In the genomic region with DNA sequence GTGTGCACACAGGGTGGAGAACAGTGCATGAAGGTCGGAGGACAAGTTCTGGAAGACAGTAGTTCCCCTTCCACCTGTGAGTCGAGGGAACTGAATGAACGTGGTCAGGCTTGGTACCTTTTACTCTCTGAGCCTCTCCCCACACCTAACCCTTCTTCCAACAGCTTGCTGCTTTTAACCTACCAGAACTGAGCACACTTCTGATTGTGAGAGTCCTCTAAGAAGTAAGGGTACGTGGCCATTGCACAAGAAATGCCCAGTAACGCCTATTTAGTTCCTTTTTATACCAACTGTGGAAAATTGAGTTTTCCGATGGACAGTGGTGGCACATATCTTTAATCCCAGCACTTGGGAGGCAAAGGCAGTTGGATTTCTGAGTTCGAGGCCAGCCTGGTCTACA, we compare ENCODE assay signal across 22 mouse cellular contexts. TPM values are rescaled to one million over a fixed set of nuclear protein-coding genes. Genes with fewer than 3 reads are reported as not detected.
DNase-seq lines count a peak whose midpoint lies in the region; ATAC-seq and TF ChIP-seq lines count a peak whose summit lies in the region.
"Had no signal": no experiment of that assay in that cellular context is flagged by ENCODE, and none has a peak within 500 bp of the region (broad histone marks: within the 10 kb centered on the region; RNA-seq: fewer than 3 reads in every experiment).

No protein-coding gene starts in this region.

- WGBS in cerebellum, adult 2 months = 43% methylated on average over 7 of the region's 7 CpGs
- WGBS in heart, embryonic 10.5 days = 88% methylated on average over 7 of the region's 7 CpGs
- WGBS in intestine, postnatal 0 days = 78% methylated on average over 7 of the region's 7 CpGs

- no peaks in the 10 kb centered on the region for H3K27me3 ChIP-seq in cerebellum, adult 2 months (ENCODE audit: control insufficient read depth, insufficient read depth, low read length)
- no peaks in the 10 kb centered on the region for H3K27me3 ChIP-seq in heart, embryonic 10.5 days (ENCODE audit: insufficient read depth, poor library complexity, severe bottlenecking)
- no peaks in the 10 kb centered on the region for H3K27me3 ChIP-seq in intestine, postnatal 0 days (replicated peaks; ENCODE audit: control insufficient read depth, insufficient read depth, low read length)
- H3K27me3 ChIP-seq: CH12.LX; embryonic facial prominence, embryonic 12.5 days; forebrain, embryonic 12.5 days; Patski had no signal

- DNase-seq in cerebellum, adult 2 months = no peak
- no peak for DNase-seq in cerebellum, postnatal 14 days
- DNase-seq in heart, embryonic 10.5 days (ENCODE audit: low spot score) = peak; percentile 45
- no peak for DNase-seq in heart, adult 9 months (ENCODE audit: low spot score in 2 of 2)
- DNase-seq in kidney, adult 11 months = no peak
- DNase-seq: adrenal gland, adult 8-10 months; adrenal gland, postnatal 14 days; adrenal gland, postnatal 36 days; B cell, adult 2 months had no signal

- 0 out of 2 replicates have a peak, but pooled peaks cover 6% of the 10 kb centered on the region for H3K36me3 ChIP-seq in heart, embryonic 10.5 days
- H3K36me3 ChIP-seq in intestine, postnatal 0 days (ENCODE audit: control insufficient read depth, insufficient read depth) = 0 out of 2 replicates have a peak, but pooled peaks cover 2% of the 10 kb centered on the region
- H3K36me3 ChIP-seq: embryonic facial prominence, embryonic 12.5 days had no signal

- H3K9ac ChIP-seq in intestine, postnatal 0 days (ENCODE audit: low read depth, low read length) = no peak overlapping the region
- H3K9ac ChIP-seq: embryonic facial prominence, embryonic 12.5 days; forebrain, embryonic 12.5 days had no signal

- H3K4me2 ChIP-seq in intestine, postnatal 0 days (replicated peaks; ENCODE audit: low read depth) = no peak overlapping the region
- H3K4me2 ChIP-seq: embryonic facial prominence, embryonic 12.5 days; forebrain, embryonic 12.5 days had no signal

- H3K9me3 ChIP-seq in heart, embryonic 10.5 days = no peaks in the 10 kb centered on the region
- no peaks in the 10 kb centered on the region for H3K9me3 ChIP-seq in intestine, postnatal 0 days (ENCODE audit: control insufficient read depth)
- H3K9me3 ChIP-seq: embryonic facial prominence, embryonic 10.5 days; embryonic facial prominence, embryonic 12.5 days; forebrain, embryonic 12.5 days; G1E had no signal

- H3K4me3 ChIP-seq in cerebellum, adult 2 months (replicated peaks; ENCODE audit: insufficient read depth, low read depth, low read length) = no peak overlapping the region
- no peak overlapping the region for H3K4me3 ChIP-seq in heart, embryonic 10.5 days
- H3K4me3 ChIP-seq in intestine, postnatal 0 days (ENCODE audit: low read depth, low read length) = no peak overlapping the region
- H3K4me3 ChIP-seq: embryonic facial prominence, embryonic 10.5 days; embryonic facial prominence, embryonic 12.5 days; forebrain, embryonic 12.5 days had no signal

- TF ChIP-seq CTCF in cerebellum, adult 2 months (IDR thresholded peaks at IDR 0.05; ENCODE audit: borderline replicate concordance, insufficient read depth, low read depth, low read length) = no peak
- no peak for TF ChIP-seq CTCF in intestine, postnatal 0 days (IDR thresholded peaks at IDR 0.05; ENCODE audit: low read depth)

- H3K4me1 ChIP-seq in cerebellum, adult 2 months (ENCODE audit: control insufficient read depth, insufficient read depth, low read length) = peaks cover 32% of the 10 kb centered on the region
- no peaks in the 10 kb centered on the region for H3K4me1 ChIP-seq in heart, embryonic 10.5 days
- no peaks in the 10 kb centered on the region; the same call in 1 of the 2 replicates for H3K4me1 ChIP-seq in intestine, postnatal 0 days (replicated peaks; ENCODE audit: control insufficient read depth, insufficient read depth, low read length)
- H3K4me1 ChIP-seq: embryonic facial prominence, embryonic 10.5 days; embryonic facial prominence, embryonic 12.5 days; forebrain, embryonic 12.5 days had no signal

- no peak for TF ChIP-seq POLR2A in cerebellum, adult 2 months (IDR thresholded peaks at IDR 0.05; ENCODE audit: borderline replicate concordance, insufficient read depth, low read length)

- H3K27ac ChIP-seq in cerebellum, adult 2 months (ENCODE audit: insufficient read depth, low read length) = peak overlapping the region; percentile 94
- H3K27ac ChIP-seq in heart, embryonic 10.5 days = no peak overlapping the region
- H3K27ac ChIP-seq in intestine, postnatal 0 days (ENCODE audit: low read depth, low read length) = no peak overlapping the region
- H3K27ac ChIP-seq: embryonic facial prominence, embryonic 10.5 days; embryonic facial prominence, embryonic 12.5 days; forebrain, embryonic 12.5 days had no signal

- peak; percentile 62 for ATAC-seq in granulocyte monocyte progenitor cell, adult 5-6 weeks (replicated peaks; ENCODE audit: poor library complexity, severe bottlenecking)
- peak; percentile 58 for ATAC-seq in megakaryocyte progenitor cell, adult 5-6 weeks (replicated peaks; ENCODE audit: poor library complexity)
- ATAC-seq in intestine, postnatal 0 days = no peak
- ATAC-seq: activated CD4-positive, CD25-positive, alpha-beta regulatory T cell, adult 4 months; CD4-positive, CD25-positive, alpha-beta regulatory T cell, adult 4 months; forebrain, embryonic 14.5 days; forebrain, embryonic 16.5 days; Patski had no signal

RNA-seq across cellular contexts. Expression of a gene that starts 8.5 kb away (rescaled TPM):
- 74.1 and 84.0 TPM in 2 replicates for polyA plus RNA-seq in cerebellum, adult 2 months (2012; rRNA removed)
- 12.2 and 14.0 TPM in 2 replicates for polyA plus RNA-seq in heart, embryonic 10.5 days (2016; fragmentation: Nextera tagmentation; extraction: Ambion mirVana)
- 7.3 and 9.8 TPM in 2 replicates for total RNA-seq in granulocyte monocyte progenitor cell, adult 5-6 weeks (2014; fragmentation: Nextera tagmentation)
- total RNA-seq in granulocyte monocyte progenitor cell, adult 5-6 weeks (2017) = 9.3 and 10.0 TPM in 2 replicates
- total RNA-seq in megakaryocyte progenitor cell, adult 5-6 weeks (2015) = 4.1 and 6.4 TPM in 2 replicates
- total RNA-seq in megakaryocyte progenitor cell, adult 5-6 weeks (2017) = 8.8 and 12.9 TPM in 2 replicates
- polyA plus RNA-seq in intestine, postnatal 0 days (2015; fragmentation: Nextera tagmentation; extraction: Ambion mirVana) = 2.6 and 3.2 TPM in 2 replicates

RNA-seq across cellular contexts. Expression of a gene that starts 28.2 kb away (rescaled TPM):
- polyA plus RNA-seq in cerebellum, adult 2 months (2012; rRNA removed) = 0.48 and 0.49 TPM in 2 replicates
- polyA plus RNA-seq in heart, embryonic 10.5 days (2016; fragmentation: Nextera tagmentation; extraction: Ambion mirVana) = 0.20 TPM in 1 of 2 replicates, not detected in the other
- total RNA-seq in granulocyte monocyte progenitor cell, adult 5-6 weeks (2014; fragmentation: Nextera tagmentation) = not detected in 2 replicates
- total RNA-seq in granulocyte monocyte progenitor cell, adult 5-6 weeks (2017) = not detected in 2 replicates
- total RNA-seq in megakaryocyte progenitor cell, adult 5-6 weeks (2015) = not detected in 2 replicates
- not detected in 2 replicates for total RNA-seq in megakaryocyte progenitor cell, adult 5-6 weeks (2017)
- not detected in 2 replicates for polyA plus RNA-seq in intestine, postnatal 0 days (2015; fragmentation: Nextera tagmentation; extraction: Ambion mirVana)
- total RNA-seq: adrenal gland, postnatal 14 days; G1E had no signal
- polyA plus RNA-seq: activated CD4-positive, CD25-positive, alpha-beta regulatory T cell, adult 4 months; CD4-positive, CD25-positive, alpha-beta regulatory T cell, adult 4 months had no signal
